Mouse (Mus musculus): ENCODE measurements around the gene Myo3b. TPM values are rescaled to one million over a fixed set of nuclear protein-coding genes. Genes with fewer than 3 reads are reported as not detected.
A peak's percentile ranks its signal among the peaks of the same experiment; 100 is the strongest.

Myo3b gene
- polyA plus RNA-seq, 1 experiment from 2014 or later = 0.41 TPM

- WGBS = 25% methylated on average over 6 of the region's 6 CpGs
- Histone ChIP-seq H3K27me3 (replicated peaks) (no peaks in the 10 kb centered on the region), H3K9me3 (replicated peaks) (no peaks in the 10 kb centered on the region), H3K27ac (ENCODE audit: poor library complexity, severe bottlenecking) (peak overlapping the region; percentile 49), H3K36me3 (no peaks in the 10 kb centered on the region), H3K4me1 (replicated peaks) (peaks cover 49% of the 10 kb centered on the region), H3K4me3 (no peak overlapping the region), H3K4me2 (no peak overlapping the region), H3K9ac (no peak overlapping the region)
- no peak for ATAC-seq (ENCODE audit: insufficient number of reproducible peaks, low FRiP score)
These were observed 300.6 kb downstream of the Myo3b start for GRCm38 (mm10) chr2:70339501-70339900.

- peaks cover 49% of the 10 kb centered on the region for H3K4me1 ChIP-seq (replicated peaks)
- ATAC-seq (ENCODE audit: insufficient number of reproducible peaks, low FRiP score) = no peak
- H3K9ac ChIP-seq = no peak overlapping the region
- no peak overlapping the region for H3K4me3 ChIP-seq
- no peaks in the 10 kb centered on the region for H3K9me3 ChIP-seq (replicated peaks)
- no peaks in the 10 kb centered on the region for H3K36me3 ChIP-seq
- no peak overlapping the region for H3K4me2 ChIP-seq
- WGBS = 77% methylated on average over 8 of the region's 8 CpGs
- H3K27ac ChIP-seq (ENCODE audit: poor library complexity, severe bottlenecking) = peak overlapping the region; percentile 49
- H3K27me3 ChIP-seq (replicated peaks) = no peaks in the 10 kb centered on the region
These were observed 301.3 kb downstream of the Myo3b start for GRCm38 (mm10) chr2:70340224-70340623.

- Histone ChIP-seq H3K9me3 (replicated peaks) (no peaks in the 10 kb centered on the region), H3K27me3 (replicated peaks) (no peaks in the 10 kb centered on the region), H3K36me3 (no peaks in the 10 kb centered on the region), H3K4me1 (replicated peaks) (peaks cover 19% of the 10 kb centered on the region), H3K4me3 (no peak overlapping the region), H3K4me2 (no peak overlapping the region), H3K9ac (no peak overlapping the region), H3K27ac (ENCODE audit: poor library complexity, severe bottlenecking) (no peak overlapping the region)
- ATAC-seq (ENCODE audit: insufficient number of reproducible peaks, low FRiP score) = no peak
- WGBS = 74% methylated on average over 8 of the region's 8 CpGs
These were observed 306.2 kb downstream of the Myo3b start for GRCm38 (mm10) chr2:70345126-70345525.

- Histone ChIP-seq H3K4me1 (replicated peaks) (peaks cover 19% of the 10 kb centered on the region), H3K9me3 (replicated peaks) (no peaks in the 10 kb centered on the region), H3K4me2 (no peak overlapping the region), H3K27ac (ENCODE audit: poor library complexity, severe bottlenecking) (peak overlapping the region; percentile 53), H3K27me3 (replicated peaks) (no peaks in the 10 kb centered on the region), H3K4me3 (no peak overlapping the region), H3K9ac (no peak overlapping the region), H3K36me3 (no peaks in the 10 kb centered on the region)
- ATAC-seq (ENCODE audit: insufficient number of reproducible peaks, low FRiP score) = no peak
- WGBS = 20% methylated on average over 1 of the region's 1 CpGs
These were observed 308.6 kb downstream of the Myo3b start for GRCm38 (mm10) chr2:70347511-70347910.

GRCm38 (mm10) chr2:70348793-70349553 is 310.0 kb downstream of the Myo3b start:
- H3K36me3 ChIP-seq = no peaks in the 10 kb centered on the region
- H3K9me3 ChIP-seq (replicated peaks) = no peaks in the 10 kb centered on the region
- no peaks in the 10 kb centered on the region for H3K27me3 ChIP-seq (replicated peaks)
- 70% methylated on average over 11 of the region's 11 CpGs for WGBS
- H3K4me2 ChIP-seq = no peak overlapping the region
- peaks cover 10% of the 10 kb centered on the region for H3K4me1 ChIP-seq (replicated peaks)
- H3K27ac ChIP-seq (ENCODE audit: poor library complexity, severe bottlenecking) = no peak overlapping the region
- ATAC-seq (ENCODE audit: insufficient number of reproducible peaks, low FRiP score) = no peak
- no peak overlapping the region for H3K9ac ChIP-seq
- H3K4me3 ChIP-seq = no peak overlapping the region

GRCm38 (mm10) chr2:70352435-70353165 is 313.7 kb downstream of the Myo3b start:
- no peak for ATAC-seq (ENCODE audit: insufficient number of reproducible peaks, low FRiP score)
- WGBS = 77% methylated on average over 10 of the region's 10 CpGs
- Histone ChIP-seq H3K27me3 (replicated peaks) (no peaks in the 10 kb centered on the region), H3K9me3 (replicated peaks) (no peaks in the 10 kb centered on the region), H3K4me2 (no peak overlapping the region), H3K9ac (no peak overlapping the region), H3K4me1 (replicated peaks) (no peaks in the 10 kb centered on the region), H3K27ac (ENCODE audit: poor library complexity, severe bottlenecking) (no peak overlapping the region), H3K4me3 (no peak overlapping the region), H3K36me3 (no peaks in the 10 kb centered on the region)

- Histone ChIP-seq H3K27ac (ENCODE audit: poor library complexity, severe bottlenecking) (no peak overlapping the region), H3K36me3 (no peaks in the 10 kb centered on the region), H3K9me3 (replicated peaks) (no peaks in the 10 kb centered on the region), H3K27me3 (replicated peaks) (no peaks in the 10 kb centered on the region), H3K4me3 (no peak overlapping the region), H3K4me1 (replicated peaks) (no peaks in the 10 kb centered on the region), H3K9ac (no peak overlapping the region), H3K4me2 (no peak overlapping the region)
- ATAC-seq (ENCODE audit: insufficient number of reproducible peaks, low FRiP score) = no peak
- WGBS = 76% methylated on average over 4 of the region's 4 CpGs
These were observed 315.1 kb downstream of the Myo3b start for GRCm38 (mm10) chr2:70354056-70354455.

GRCm38 (mm10) chr2:70355026-70355425 is 316.1 kb downstream of the Myo3b start:
- Histone ChIP-seq H3K36me3 (peaks cover under 1% of the 10 kb centered on the region; the same call in 1 of the 2 replicates), H3K27me3 (replicated peaks) (no peaks in the 10 kb centered on the region), H3K27ac (ENCODE audit: poor library complexity, severe bottlenecking) (no peak overlapping the region), H3K9ac (no peak overlapping the region), H3K4me3 (no peak overlapping the region), H3K4me1 (replicated peaks) (no peaks in the 10 kb centered on the region), H3K9me3 (replicated peaks) (0 out of 2 replicates have a peak, but pooled peaks cover 4% of the 10 kb centered on the region), H3K4me2 (no peak overlapping the region)
- WGBS = 73% methylated on average over 2 of the region's 2 CpGs
- no peak for ATAC-seq (ENCODE audit: insufficient number of reproducible peaks, low FRiP score)

- ATAC-seq (ENCODE audit: insufficient number of reproducible peaks, low FRiP score) = no peak
- H3K4me3 ChIP-seq = no peak overlapping the region
- H3K9ac ChIP-seq = no peak overlapping the region
- H3K36me3 ChIP-seq = no peaks in the 10 kb centered on the region
- no peaks in the 10 kb centered on the region for H3K27me3 ChIP-seq (replicated peaks)
- 88% methylated on average over 6 of the region's 6 CpGs for WGBS
- no peak overlapping the region for H3K27ac ChIP-seq (ENCODE audit: poor library complexity, severe bottlenecking)
- no peaks in the 10 kb centered on the region for H3K4me1 ChIP-seq (replicated peaks)
- no peak overlapping the region for H3K4me2 ChIP-seq
- 0 out of 2 replicates have a peak, but pooled peaks cover 3% of the 10 kb centered on the region for H3K9me3 ChIP-seq (replicated peaks)
These were observed 330.5 kb downstream of the Myo3b start for GRCm38 (mm10) chr2:70369421-70369820.

GRCm38 (mm10) chr2:70379341-70379740 is 340.4 kb downstream of the Myo3b start:
- Histone ChIP-seq H3K27ac (ENCODE audit: poor library complexity, severe bottlenecking) (no peak overlapping the region), H3K4me3 (no peak overlapping the region), H3K36me3 (no peaks in the 10 kb centered on the region), H3K9me3 (replicated peaks) (no peaks in the 10 kb centered on the region), H3K9ac (no peak overlapping the region), H3K4me2 (no peak overlapping the region), H3K27me3 (replicated peaks) (no peaks in the 10 kb centered on the region), H3K4me1 (replicated peaks) (peaks cover 10% of the 10 kb centered on the region; the same call in 1 of the 2 replicates)
- no peak for ATAC-seq (ENCODE audit: insufficient number of reproducible peaks, low FRiP score)
- 33% methylated on average over 6 of the region's 6 CpGs for WGBS

- Histone ChIP-seq H3K9ac (no peak overlapping the region), H3K4me2 (no peak overlapping the region), H3K4me1 (replicated peaks) (peaks cover 10% of the 10 kb centered on the region; the same call in 1 of the 2 replicates), H3K27ac (ENCODE audit: poor library complexity, severe bottlenecking) (no peak overlapping the region), H3K4me3 (no peak overlapping the region), H3K36me3 (no peaks in the 10 kb centered on the region), H3K9me3 (replicated peaks) (no peaks in the 10 kb centered on the region), H3K27me3 (replicated peaks) (no peaks in the 10 kb centered on the region)
- ATAC-seq (ENCODE audit: insufficient number of reproducible peaks, low FRiP score) = no peak
- WGBS = 16% methylated on average over 6 of the region's 6 CpGs
These were observed 341.0 kb downstream of the Myo3b start for GRCm38 (mm10) chr2:70379939-70380338.

Data from heart, embryonic 12.5 days (tissue).